Mouse (Mus musculus) mature B cell (primary cell): ENCODE data around the gene Prdm1.

Experiments
- in situ Hi-C: fragments of 300-500 bp; cut with MboI; formaldehyde crosslinking; loops from 2 replicates; pipeline ENCODE4 v1.14.3; 2019

Prdm1 gene

GRCm38 (mm10) chr10:44457791-44458533 is 70.3 kb downstream of the Prdm1 start:
- in situ Hi-C loops: loop anchor here (25.0 kb wide), 1 partner anchor 529 kb away; no protein-coding TSS in a partner anchor

DNA sequence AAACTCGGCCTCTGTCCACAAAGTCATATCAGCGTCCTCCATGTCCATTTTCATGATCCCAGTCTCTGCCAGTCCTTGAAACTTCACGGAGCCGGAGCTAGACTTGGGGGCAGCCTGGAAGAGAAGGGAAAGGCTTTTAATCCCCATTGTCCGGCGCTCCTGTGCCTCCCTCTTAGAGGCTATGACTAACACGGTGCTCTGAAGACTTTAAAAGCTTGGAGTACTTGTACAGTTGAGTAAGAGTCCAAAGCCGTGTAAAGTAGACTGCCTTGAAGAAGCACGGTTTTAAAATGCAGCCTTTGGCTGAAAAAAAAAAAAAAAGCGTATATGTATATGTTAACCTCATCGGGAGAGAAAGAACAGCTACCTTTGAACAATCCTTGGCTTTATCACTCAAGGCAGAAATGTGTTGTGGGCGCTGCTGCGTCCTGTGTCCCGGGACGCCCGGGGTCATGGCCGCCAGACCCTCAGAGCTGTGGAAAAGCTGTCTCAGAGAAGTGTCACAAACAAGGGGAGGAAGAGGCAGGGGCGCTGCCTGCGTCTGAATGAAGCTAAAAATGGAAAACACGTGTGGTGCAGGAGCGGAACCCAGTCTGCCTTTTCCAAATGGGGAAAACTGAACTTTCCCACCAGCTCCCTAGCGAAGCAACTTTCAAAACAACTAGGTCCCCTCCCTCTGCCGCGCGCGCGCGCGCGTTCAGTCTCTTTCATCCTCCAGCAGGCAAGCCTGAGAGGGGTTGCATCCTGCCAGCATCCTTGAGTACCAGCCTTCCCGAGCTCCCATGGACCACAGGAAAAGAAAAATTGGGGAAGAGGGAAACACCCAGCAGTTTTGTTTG is 71.3 kb downstream of the Prdm1 start:
- in situ Hi-C loops: loop anchor here (25.0 kb wide), 1 partner anchor 530 kb away; no protein-coding TSS in a partner anchor

DNA sequence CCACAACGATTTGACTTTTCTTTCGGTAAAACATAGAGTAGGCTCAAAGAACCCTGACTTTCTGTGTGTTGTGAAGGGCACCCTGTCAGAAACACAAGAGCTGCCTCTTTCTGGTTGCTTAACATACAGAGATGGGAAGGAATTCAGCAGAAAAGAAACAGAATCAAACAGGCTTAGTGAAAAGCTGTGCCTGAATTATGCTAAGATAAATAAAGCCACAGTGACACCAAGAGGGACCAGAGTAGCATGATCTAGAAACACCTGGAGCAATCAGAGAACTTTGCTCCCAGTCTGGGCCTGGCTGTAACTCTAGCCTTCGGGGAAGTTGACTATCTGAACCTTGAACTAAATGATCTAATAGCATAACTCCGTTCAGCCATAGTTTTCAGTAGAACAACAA is 73.5 kb downstream of the Prdm1 start:
- in situ Hi-C loops: loop anchor here (25.0 kb wide), 1 partner anchor 533 kb away; no protein-coding TSS in a partner anchor

DNA sequence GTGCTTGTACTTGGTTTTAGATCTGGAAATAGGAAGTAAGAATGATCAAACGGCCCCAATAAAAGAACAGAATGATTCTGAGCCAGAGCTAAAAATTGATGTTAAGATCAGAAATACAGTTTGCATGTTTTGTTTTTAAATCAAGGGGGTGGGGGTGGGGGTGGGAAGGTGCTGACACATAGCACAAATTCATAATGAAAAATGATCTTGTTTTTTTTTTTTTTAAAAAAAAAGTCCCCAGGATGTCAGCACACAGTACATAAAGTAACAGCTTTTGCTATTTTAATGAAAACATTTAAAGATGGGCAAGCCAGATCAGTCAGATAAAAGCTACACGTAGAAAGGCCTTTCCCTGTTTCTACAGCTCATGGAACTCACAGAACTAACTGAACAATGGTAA is 74.2 kb downstream of the Prdm1 start:
- in situ Hi-C loops: loop anchor here (25.0 kb wide), 1 partner anchor 533 kb away; no protein-coding TSS in a partner anchor

DNA sequence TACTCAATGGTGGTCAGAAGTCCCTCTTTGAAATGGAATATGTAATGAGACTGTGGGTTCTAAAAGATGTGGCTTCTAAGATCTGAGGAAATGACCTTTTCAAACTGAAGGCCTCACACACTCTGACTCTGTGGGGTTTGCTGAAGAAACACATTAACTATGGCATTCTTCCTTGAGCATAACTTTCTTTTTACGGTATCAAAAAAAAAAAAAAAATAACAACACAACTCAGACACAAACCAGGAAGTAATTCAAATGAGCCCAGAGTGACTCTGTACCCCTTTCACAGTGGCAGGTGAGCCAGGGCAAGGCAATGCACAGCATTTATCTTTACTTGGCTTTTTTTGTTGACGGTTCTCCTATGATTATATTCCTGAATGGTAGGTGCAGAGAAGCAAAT is 77.5 kb downstream of the Prdm1 start:
- in situ Hi-C loops: loop anchor here (25.0 kb wide), 1 partner anchor 536 kb away; no protein-coding TSS in a partner anchor

DNA sequence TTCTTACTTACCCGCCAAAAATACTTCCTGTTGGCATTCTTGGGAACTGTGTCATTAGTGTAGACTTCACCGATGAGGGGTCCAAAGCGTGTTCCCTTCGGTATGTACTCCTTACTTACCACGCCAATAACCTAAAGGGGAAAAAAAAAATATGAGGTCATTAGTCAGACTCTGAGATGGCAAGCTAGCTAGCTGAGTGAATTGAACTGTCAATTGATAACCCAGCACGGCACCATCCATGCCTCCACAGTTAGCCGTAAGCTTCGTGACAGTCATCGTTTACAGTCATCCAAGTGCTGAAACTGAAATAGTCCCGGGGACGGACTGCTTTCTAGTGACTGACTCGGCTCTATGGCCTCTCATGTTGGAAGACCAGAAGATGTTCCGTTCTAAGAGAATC is 78.2 kb downstream of the Prdm1 start:
- in situ Hi-C loops: loop anchor here (25.0 kb wide), 1 partner anchor 537 kb away; no protein-coding TSS in a partner anchor

GRCm38 (mm10) chr10:44449666-44450065 is 78.6 kb downstream of the Prdm1 start:
- in situ Hi-C loops: loop anchor here (25.0 kb wide), 1 partner anchor 538 kb away; no protein-coding TSS in a partner anchor

GRCm38 (mm10) chr10:44448165-44448564 is 80.1 kb downstream of the Prdm1 start:
- in situ Hi-C loops: no loop called here

GRCm38 (mm10) chr10:44447406-44448139 is 80.7 kb downstream of the Prdm1 start:
- in situ Hi-C loops: no loop called here

DNA sequence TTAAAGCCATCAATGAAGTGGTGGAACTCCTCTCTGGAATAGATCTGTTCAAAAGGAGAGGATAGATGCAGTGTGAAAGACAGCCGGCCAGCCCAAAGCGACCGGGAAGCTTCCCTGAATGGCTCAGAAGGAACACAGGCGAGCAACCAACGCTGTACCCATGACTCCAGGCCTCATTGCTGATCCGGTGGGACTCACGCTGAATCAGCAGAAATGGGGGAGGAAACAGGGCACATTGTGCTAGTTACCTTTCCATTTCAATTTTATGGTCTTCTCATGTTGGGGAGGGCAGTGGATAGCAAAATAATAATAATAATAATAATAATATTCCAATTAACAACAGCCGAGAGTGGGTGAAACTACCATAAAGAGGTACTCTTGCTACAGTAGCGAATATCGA is 81.3 kb downstream of the Prdm1 start:
- in situ Hi-C loops: no loop called here

DNA sequence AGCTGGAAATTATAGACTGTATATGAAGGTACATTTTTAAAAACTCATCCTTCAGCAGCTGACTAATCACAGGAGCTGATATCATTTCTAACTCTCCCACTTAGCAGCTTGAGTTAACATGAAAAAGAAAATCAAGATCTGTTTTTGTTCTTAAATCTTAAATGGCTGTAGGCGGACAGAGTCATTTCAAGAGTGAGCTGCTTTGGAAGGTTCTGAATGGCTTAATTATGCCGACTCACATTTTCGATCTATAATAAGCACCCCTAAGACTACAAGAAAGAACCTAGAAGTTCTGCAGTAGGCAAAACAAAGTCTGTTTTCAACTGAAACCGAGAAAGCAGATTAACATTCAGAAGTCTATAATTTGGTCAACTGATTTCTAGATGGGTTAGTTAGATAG is 83.9 kb downstream of the Prdm1 start:
- in situ Hi-C loops: no loop called here

DNA sequence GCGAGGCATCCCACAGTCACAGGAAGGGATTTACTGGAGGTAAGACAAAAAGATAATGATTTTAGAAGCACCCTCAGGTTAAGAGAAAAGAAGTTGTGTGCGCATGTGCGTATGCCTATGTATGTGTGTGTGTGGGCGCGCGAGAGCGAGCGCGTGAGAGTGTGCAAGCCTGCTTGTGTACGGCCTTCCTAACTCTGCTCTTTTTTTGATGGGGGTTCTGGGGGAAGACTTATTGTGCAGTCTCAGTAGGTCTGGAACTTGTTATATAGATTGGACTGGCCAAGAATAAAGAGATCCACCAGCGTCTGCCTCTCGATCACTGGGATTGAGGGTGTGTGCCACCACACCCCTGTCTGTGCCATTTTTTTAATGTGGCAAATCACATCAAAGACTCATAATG is 84.6 kb downstream of the Prdm1 start:
- in situ Hi-C loops: no loop called here

DNA sequence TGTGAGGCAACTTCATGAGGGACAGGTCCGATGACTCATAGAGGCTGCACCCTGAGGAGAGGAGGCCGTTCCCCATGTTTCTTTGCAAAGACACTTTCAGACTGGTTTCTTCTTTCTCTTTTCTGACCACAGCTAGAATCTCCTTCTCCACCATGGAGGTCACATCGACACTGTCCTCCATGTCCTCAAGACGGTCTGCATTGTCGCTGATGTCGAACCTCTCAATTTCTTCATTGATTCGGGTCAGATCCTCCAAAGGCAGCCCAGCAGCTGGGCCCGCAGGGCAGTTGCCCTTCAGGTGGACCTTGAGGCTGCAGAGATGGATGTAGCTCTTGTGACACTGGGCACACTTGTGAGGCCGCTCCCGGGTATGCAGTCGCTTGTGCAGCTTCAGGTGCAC is 88.6 kb downstream of the Prdm1 start:
- in situ Hi-C loops: loop anchor here (5.0 kb wide), 1 partner anchor 42 kb away; no protein-coding TSS in a partner anchor

GRCm38 (mm10) chr10:44437614-44438013 is 90.7 kb downstream of the Prdm1 start:
- in situ Hi-C loops: loop anchor here (5.0 kb wide), 1 partner anchor 40 kb away; no protein-coding TSS in a partner anchor

DNA sequence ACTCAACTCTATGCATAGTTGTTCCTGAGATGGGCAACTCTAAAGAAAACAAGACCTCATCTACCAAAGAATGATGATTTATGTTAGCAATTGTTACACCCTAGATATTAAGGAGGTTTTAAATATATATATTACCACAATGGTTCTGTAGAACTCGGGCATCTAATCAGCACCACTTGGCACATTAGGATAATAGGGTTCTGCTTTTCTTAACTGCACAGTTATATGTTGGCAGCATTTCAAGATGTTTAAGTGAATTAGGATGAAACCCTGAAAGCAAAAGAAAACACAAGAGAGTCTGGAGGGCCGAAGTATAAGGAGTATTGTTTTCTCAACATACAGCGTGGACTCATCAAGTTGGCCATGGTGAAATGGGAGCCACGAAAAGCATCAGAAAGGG is 92.3 kb downstream of the Prdm1 start:
- in situ Hi-C loops: loop anchor here (5.0 kb wide), 1 partner anchor 39 kb away; no protein-coding TSS in a partner anchor

- in situ Hi-C loops: loop anchor here (5.0 kb wide), 1 partner anchor 37 kb away; no protein-coding TSS in a partner anchor
Observed at GRCm38 (mm10) chr10:44434702-44435181, 93.6 kb downstream of the Prdm1 start.

GRCm38 (mm10) chr10:44432235-44432634 is 96.1 kb downstream of the Prdm1 start:
- in situ Hi-C loops: no loop called here

- in situ Hi-C loops: no loop called here
Observed at GRCm38 (mm10) chr10:44431689-44432088, 96.6 kb downstream of the Prdm1 start.

- in situ Hi-C loops: no loop called here
Observed at GRCm38 (mm10) chr10:44429177-44429888, 99.0 kb downstream of the Prdm1 start.

DNA sequence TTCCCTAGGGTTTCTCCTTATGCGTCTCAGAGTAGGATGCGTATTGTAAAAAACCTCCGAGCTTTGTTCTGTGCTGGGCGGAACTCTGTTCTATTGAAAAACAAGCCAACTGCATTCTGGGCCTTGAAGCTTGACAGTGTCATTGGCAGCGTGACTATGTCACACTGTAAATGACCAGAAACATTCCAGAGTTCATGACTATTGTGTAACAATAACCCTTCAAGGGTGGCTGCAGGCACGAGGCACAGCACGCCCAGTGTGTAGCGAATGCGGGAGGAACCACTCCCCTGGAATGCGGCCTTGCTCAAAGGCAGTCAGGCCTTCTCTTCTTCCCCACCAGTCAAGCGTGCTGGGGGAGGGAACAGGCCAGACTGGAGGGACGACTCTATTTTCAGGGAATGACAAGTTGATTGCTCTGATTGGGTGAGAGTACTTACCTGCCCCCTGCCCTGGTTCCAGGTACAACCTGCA is 100.4 kb downstream of the Prdm1 start:
- in situ Hi-C loops: no loop called here

- in situ Hi-C loops: no loop called here
Observed at GRCm38 (mm10) chr10:44427426-44427825, 100.9 kb downstream of the Prdm1 start.
